Mouse (Mus musculus) intestine, embryonic 14.5 days (tissue): ENCODE data around the gene Lhfpl5. TPM values are rescaled to one million over a fixed set of nuclear protein-coding genes. Genes with fewer than 3 reads are reported as not detected.

Experiments
- ATAC-seq: fragments of 200-750 bp; cut with Nextera tagmentation; replicated peaks from 2 replicates; pipeline ENCODE4 v1.8.0; 2017; ENCODE audit warnings: low read depth, moderate number of reproducible peaks, moderate TSS enrichment, moderate library complexity; ENCODE audit not compliant: low FRiP score, low TSS enrichment
- DNase-seq: peaks from one replicate; pipeline ENCODE4 v3.0.0-alpha.2; 2018; ENCODE audit warnings: low spot score
- H3K27ac ChIP-seq: fragments of 300-500 bp; sonication (generic); 2 replicates; pipeline ENCODE4 v1.5.1; 2014; ENCODE audit warnings: low read depth, mild to moderate bottlenecking, control low read depth
- H3K27me3 ChIP-seq: fragments of 300-500 bp; sonication (generic); replicated peaks from 2 replicates; pipeline ENCODE4 v1.6.1; 2014; ENCODE audit warnings: low read length, control low read depth; ENCODE audit not compliant: control insufficient read depth, insufficient read depth
- H3K36me3 ChIP-seq: fragments of 300-500 bp; sonication (generic); 2 replicates; pipeline ENCODE4 v1.6.1; 2014; ENCODE audit warnings: low read length, control low read depth; ENCODE audit not compliant: control insufficient read depth, insufficient read depth
- H3K4me1 ChIP-seq: fragments of 300-500 bp; sonication (generic); replicated peaks from 2 replicates; pipeline ENCODE4 v1.6.1; 2014; ENCODE audit warnings: low read length, control low read depth, mixed read lengths; ENCODE audit not compliant: control insufficient read depth, insufficient read depth
- H3K4me2 ChIP-seq: fragments of 300-500 bp; sonication (generic); 2 replicates; pipeline ENCODE4 v1.6.1; 2014; ENCODE audit warnings: low read length
- H3K4me3 ChIP-seq: fragments of 300-500 bp; sonication (generic); 2 replicates; pipeline ENCODE4 v1.5.1; 2014; ENCODE audit warnings: low read depth, low read length, control low read depth, mixed read lengths
- H3K9ac ChIP-seq: fragments of 300-500 bp; sonication (generic); 2 replicates; pipeline ENCODE4 v1.6.1; 2014; ENCODE audit warnings: mild to moderate bottlenecking, low read length
- H3K9me3 ChIP-seq: fragments of 300-500 bp; sonication (generic); 2 replicates; pipeline ENCODE4 v1.6.1; 2016; ENCODE audit warnings: low read length, control low read depth; ENCODE audit not compliant: control insufficient read depth
- WGBS: fragments of 180-500 bp; shearing (Covaris S2); extraction: QIAGEN DNeasy Blood & Tissue Kit; methylation state at CpG from one replicate; pipeline ENCODE4 v1.1.7; 2014; 5-methylcytosine and 5-hydroxymethylcytosine counted together
- polyA plus RNA-seq: library from polyadenylated mRNA; unstranded; fragments of >200 nt; fragmentation: Nextera tagmentation; extraction: Ambion mirVana; gene quantifications from 2 replicates; pipeline ENCODE4 v1.2.1, GENCODE M21; 2014

Lhfpl5 gene
- 1.5 and 2.0 TPM in 2 replicates for polyA plus RNA-seq

GRCm38 (mm10) chr17:28575244-28576125 lies at the start of gene Lhfpl5:
Lhfpl5 (plus strand) TSS chr17:28575641.
- no peak within 1 kb of the TSS for H3K9ac ChIP-seq
- peak; percentile 89 for DNase-seq
- H3K36me3 ChIP-seq = no peaks in the 10 kb centered on the region
- peak within 1 kb of the TSS; percentile 50 for H3K4me2 ChIP-seq
- no peaks in the 10 kb centered on the region for H3K9me3 ChIP-seq
- 0 out of 2 replicates have a peak, but pooled peaks cover 3% of the 10 kb centered on the region for H3K4me1 ChIP-seq
- no peaks in the 10 kb centered on the region for H3K27me3 ChIP-seq
- peak; percentile 70; the same call in 1 of the 2 replicates for ATAC-seq
- no peak within 1 kb of the TSS for H3K27ac ChIP-seq
- WGBS = 15% methylated on average over 50 of the region's 50 CpGs
- H3K4me3 ChIP-seq = peak within 1 kb of the TSS; percentile 23

- no peak for DNase-seq
- Histone ChIP-seq H3K27me3 (no peaks in the 10 kb centered on the region), H3K9ac (0 out of 2 replicates have a peak overlapping the region, but pooled peaks have one; percentile 7), H3K4me3 (no peak overlapping the region), H3K36me3 (no peaks in the 10 kb centered on the region), H3K9me3 (no peaks in the 10 kb centered on the region), H3K4me2 (peak overlapping the region; percentile 39), H3K27ac (no peak overlapping the region), H3K4me1 (peaks cover 15% of the 10 kb centered on the region; the same call in 1 of the 2 replicates)
- ATAC-seq = no peak
- WGBS = 41% methylated on average over 12 of the region's 12 CpGs
These were observed 48.0 kb upstream of the Lhfpl5 start for GRCm38 (mm10) chr17:28527184-28528042.

GRCm38 (mm10) chr17:28528043-28528351 lies 47.4 kb upstream of the Lhfpl5 start:
- no peaks in the 10 kb centered on the region for H3K9me3 ChIP-seq
- WGBS = 6% methylated on average over 6 of the region's 6 CpGs
- DNase-seq = peak; percentile 96
- H3K27ac ChIP-seq = no peak overlapping the region
- peaks cover 15% of the 10 kb centered on the region; the same call in 1 of the 2 replicates for H3K4me1 ChIP-seq
- no peaks in the 10 kb centered on the region for H3K27me3 ChIP-seq
- H3K4me3 ChIP-seq = no peak overlapping the region
- H3K4me2 ChIP-seq = peak overlapping the region; percentile 39
- H3K36me3 ChIP-seq = no peaks in the 10 kb centered on the region
- 0 out of 2 replicates have a peak, but pooled peaks have one; percentile 37 for ATAC-seq
- no peak overlapping the region for H3K9ac ChIP-seq

- Histone ChIP-seq H3K27me3 (no peaks in the 10 kb centered on the region), H3K4me3 (no peak overlapping the region), H3K4me1 (peaks cover 8% of the 10 kb centered on the region; the same call in 1 of the 2 replicates), H3K9me3 (no peaks in the 10 kb centered on the region), H3K36me3 (no peaks in the 10 kb centered on the region), H3K4me2 (no peak overlapping the region), H3K9ac (no peak overlapping the region), H3K27ac (no peak overlapping the region)
- ATAC-seq = no peak
- 61% methylated on average over 4 of the region's 4 CpGs for WGBS
- no peak for DNase-seq
These were observed 46.3 kb upstream of the Lhfpl5 start for GRCm38 (mm10) chr17:28529116-28529515.

- Histone ChIP-seq H3K27ac (no peak within 1 kb of the TSS), H3K27me3 (no peaks in the 10 kb centered on the region), H3K9me3 (no peaks in the 10 kb centered on the region), H3K4me3 (no peak within 1 kb of the TSS), H3K4me1 (peaks cover 7% of the 10 kb centered on the region; the same call in 1 of the 2 replicates), H3K36me3 (no peaks in the 10 kb centered on the region), H3K9ac (no peak within 1 kb of the TSS), H3K4me2 (no peak within 1 kb of the TSS)
- no peak for ATAC-seq
- DNase-seq = no peak
- 80% methylated on average over 6 of the region's 6 CpGs for WGBS
These were observed 44.9 kb upstream of the Lhfpl5 start, which contains the start of gene Armc12 for GRCm38 (mm10) chr17:28530506-28530905. Armc12 (plus strand) TSS chr17:28530806.

- Histone ChIP-seq H3K9me3 (no peaks in the 10 kb centered on the region), H3K9ac (no peak overlapping the region), H3K27ac (no peak overlapping the region), H3K36me3 (no peaks in the 10 kb centered on the region), H3K27me3 (no peaks in the 10 kb centered on the region), H3K4me3 (no peak overlapping the region), H3K4me1 (peaks cover 7% of the 10 kb centered on the region; the same call in 1 of the 2 replicates), H3K4me2 (peak overlapping the region; percentile 14; the same call in 1 of the 2 replicates)
- DNase-seq (no peak), ATAC-seq (no peak)
- 15% methylated on average over 18 of the region's 18 CpGs for WGBS
These were observed 43.5 kb upstream of the Lhfpl5 start for GRCm38 (mm10) chr17:28531946-28532345.

- H3K9ac ChIP-seq = no peak overlapping the region
- H3K4me3 ChIP-seq = no peak overlapping the region
- H3K36me3 ChIP-seq = no peaks in the 10 kb centered on the region
- 85% methylated on average over 7 of the region's 7 CpGs for WGBS
- peaks cover 3% of the 10 kb centered on the region; the same call in 1 of the 2 replicates for H3K4me1 ChIP-seq
- ATAC-seq (no peak), DNase-seq (no peak)
- no peak overlapping the region for H3K4me2 ChIP-seq
- no peaks in the 10 kb centered on the region for H3K9me3 ChIP-seq
- H3K27me3 ChIP-seq = no peaks in the 10 kb centered on the region
- no peak overlapping the region for H3K27ac ChIP-seq
These were observed 42.9 kb upstream of the Lhfpl5 start for GRCm38 (mm10) chr17:28532557-28532956.

GRCm38 (mm10) chr17:28533327-28533726 lies 42.1 kb upstream of the Lhfpl5 start:
- Histone ChIP-seq H3K4me3 (no peak overlapping the region), H3K36me3 (no peaks in the 10 kb centered on the region), H3K27me3 (no peaks in the 10 kb centered on the region), H3K4me1 (no peaks in the 10 kb centered on the region), H3K4me2 (no peak overlapping the region), H3K9ac (no peak overlapping the region), H3K27ac (no peak overlapping the region), H3K9me3 (0 out of 2 replicates have a peak, but pooled peaks cover 3% of the 10 kb centered on the region)
- WGBS = 85% methylated on average over 13 of the region's 13 CpGs
- DNase-seq (no peak), ATAC-seq (no peak)
